Mouse (Mus musculus) cerebellum, postnatal 4 days (tissue): ENCODE results near the gene Aldh4a1.

Experiments
- DNase-seq, 2 experiments: peaks; one replicate each; pipeline ENCODE4 v3.0.0; 2022; ENCODE audit warnings: low spot score in 2 of 2, mixed read lengths in 1 of 2

Aldh4a1 gene

DNA sequence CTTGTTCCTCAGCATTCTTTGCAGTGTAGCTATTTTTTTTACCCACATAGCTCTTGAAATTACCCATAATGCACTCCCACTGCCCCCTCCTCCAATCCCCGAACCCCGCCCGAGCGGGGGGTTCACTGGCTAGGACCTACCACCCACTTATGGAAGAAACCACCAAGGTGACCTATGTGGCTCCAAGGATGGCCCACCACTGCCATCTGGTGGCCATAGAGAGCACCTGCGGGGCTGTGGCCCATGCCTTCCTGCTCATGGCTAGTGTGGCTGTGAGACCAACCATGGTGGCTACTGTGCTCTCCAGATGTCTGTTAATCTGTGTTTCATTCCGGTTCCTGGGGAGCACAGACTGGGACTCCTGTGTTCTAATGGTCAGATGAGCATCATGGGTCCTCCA, 47.2 kb downstream of the Aldh4a1 start:
- peak in 1 of 2 experiments; percentile 64 for DNase-seq

DNA sequence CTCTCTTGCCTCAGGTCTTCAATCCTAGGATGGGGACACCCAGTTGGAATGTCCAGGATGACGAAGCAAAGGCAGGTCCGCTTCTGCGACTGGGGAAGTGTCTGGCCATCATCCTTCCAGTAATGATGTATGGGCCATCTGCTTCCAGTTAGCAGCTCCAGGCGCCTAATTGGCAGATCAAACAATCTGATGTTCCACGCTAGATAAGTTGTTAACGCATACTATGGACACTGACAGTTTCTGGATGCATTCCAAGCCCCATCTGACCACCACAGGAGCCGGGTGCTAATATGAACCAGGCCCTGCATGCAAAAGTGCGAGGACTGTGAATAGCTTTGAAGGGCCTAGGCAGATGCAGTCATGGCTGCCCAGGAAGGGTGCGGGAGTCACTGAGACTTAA, 53.0 kb downstream of the Aldh4a1 start:
- no peak for DNase-seq

DNA sequence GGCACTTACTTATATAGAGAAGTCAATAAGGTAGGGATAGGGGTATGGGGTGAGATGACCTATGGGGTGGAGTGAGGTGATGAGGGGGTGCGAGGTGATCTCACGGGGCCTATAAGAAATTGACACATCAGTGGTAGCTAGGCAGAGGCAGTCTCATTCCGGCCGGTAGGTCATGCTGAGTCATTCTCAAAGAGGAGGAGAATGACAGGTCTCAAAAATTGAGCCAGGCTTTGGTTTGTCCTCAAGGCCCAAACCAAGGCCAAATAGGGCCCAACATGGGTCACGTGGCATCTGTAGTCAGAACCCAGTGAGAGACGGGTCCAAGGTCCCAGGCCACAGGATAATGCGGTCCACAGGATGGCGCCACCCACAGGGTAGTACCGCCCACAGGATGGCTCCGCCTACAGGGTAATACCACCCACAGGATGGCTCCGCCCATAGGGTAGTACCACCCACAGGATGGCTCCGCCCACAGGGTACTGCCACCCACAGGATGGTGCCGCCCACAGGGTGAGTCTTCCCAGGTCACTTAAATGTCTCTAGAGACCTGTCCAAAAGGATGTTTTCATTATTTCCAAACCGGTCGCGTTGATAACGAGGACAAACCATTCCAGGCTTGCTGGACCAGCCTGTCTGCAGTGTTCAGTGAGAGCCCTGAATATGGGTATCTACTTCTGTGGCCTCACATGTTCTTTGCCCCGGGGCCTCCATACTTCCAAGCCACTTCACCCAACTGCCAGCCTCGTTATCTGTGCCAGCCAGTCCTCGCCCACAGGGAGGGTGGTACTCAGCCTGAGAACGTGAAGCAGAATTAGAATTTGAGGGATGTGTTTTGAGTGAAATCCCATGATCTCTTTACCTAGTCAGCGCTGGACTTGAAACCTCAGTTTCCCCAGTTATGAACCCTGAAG, 61.3 kb downstream of the Aldh4a1 start:
- DNase-seq, result no peak

DNA sequence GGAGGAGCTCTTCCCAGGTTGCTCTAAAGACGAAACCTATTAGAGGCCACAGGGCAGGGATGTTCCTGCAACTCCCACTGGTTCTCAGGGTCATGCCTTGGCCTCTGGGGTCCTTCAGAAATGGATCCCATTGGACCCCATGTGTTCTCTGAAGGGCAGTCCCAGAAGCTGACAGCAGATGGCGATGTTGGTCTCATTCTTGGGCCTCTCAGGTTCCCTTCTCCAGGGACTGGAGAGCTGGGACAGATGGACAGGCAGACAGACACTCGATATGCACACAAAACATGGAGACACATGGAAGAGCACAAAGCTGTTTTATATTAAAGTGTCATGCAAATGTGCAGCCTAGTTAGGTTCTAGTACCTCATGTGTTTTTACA, 62.0 kb downstream of the Aldh4a1 start:
- peak; percentile 63 to 82 for DNase-seq

DNA sequence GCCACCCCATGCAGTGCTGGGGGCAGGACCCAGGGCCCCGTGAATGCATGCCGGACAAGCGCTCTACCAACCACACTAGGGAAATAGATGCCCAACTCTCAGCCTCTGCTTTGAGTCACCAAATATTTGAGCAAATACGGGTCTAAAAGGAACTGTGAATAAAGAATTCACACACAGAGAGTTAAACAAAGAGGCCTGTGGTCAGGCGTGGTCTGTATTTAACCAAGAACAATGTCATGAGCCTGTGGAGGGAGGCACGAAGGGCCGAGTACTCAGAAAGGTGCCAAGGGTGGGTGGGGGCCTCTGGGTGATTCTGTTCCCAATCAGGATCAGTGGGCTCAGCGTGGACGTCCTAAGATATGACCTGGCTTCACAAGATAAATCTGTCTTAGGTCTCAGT, 65.4 kb downstream of the Aldh4a1 start:
- DNase-seq, result no peak

DNA sequence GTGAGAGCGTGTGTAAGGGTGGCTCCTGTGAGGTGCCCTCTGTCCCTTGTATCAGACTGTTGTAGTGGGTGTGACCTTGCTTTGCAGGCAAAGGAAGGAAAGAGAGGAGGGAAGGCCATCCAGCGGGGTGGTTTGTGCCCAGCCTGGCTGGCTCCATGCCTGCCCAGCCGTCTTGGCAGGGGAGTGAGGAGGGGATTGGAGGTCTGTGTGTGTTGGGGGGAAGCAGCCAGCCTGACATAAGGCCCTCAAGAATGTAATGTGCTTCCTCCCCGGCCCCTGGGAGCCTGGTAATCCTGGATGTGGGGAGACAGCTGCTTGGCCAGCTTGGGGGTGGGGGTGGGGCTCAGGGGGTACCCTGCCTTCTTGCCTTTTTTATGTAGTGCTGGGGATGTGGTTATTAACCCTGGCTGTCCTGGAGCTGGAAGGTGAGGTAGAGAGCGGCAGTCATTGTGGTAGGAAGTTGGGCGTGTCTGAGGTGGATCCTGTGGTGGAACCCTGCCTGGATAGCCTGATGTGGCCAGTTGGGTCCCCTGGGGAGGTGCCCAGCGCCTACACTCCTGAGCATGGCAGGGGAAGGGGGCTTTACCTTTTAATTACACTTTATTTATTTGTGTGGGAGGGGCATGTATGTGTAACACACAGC, 67.1 kb downstream of the Aldh4a1 start:
- peak in 1 of 2 experiments; percentile 41 for DNase-seq

DNA sequence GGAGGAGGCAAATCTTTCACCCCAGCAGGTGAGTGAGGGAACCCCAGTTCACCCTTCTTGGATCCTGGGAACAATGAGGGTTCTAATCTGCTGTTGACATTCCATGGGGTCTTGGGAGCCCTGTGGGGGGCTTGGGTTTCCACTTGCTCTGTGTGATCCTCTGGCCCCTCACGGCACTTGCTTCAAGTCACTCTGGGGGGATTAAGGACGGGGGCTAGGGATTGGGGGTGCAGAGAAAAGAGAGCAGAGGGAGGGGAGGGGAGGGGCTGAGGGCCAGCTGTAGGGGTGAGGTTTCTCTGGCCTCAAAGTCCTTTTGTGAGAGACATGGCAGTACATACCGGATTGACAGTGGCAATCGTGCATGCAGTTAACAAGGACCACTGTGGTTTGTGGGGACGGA, 70.6 kb downstream of the Aldh4a1 start:
- DNase-seq, result no peak

DNA sequence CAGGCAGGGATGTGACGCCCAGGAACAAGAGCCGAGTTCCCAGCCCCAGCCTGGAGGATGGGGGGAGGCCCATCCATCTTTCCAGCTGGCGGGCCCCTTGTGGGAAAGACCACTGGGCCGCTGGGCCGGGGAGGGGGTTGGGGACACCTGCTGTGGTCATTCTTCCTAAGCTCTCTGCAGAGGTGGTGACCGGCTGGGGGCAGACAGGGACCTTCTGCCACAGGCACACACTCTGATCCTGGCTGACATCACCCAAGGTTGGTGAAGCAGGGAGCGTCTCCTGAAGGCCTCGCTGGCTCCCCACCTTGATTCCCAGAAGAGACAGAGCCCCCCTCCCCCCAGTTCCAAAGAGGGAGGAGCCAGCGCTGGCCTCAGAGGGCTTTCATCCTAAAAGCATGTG, 75.1 kb downstream of the Aldh4a1 start:
- DNase-seq, result no peak

DNA sequence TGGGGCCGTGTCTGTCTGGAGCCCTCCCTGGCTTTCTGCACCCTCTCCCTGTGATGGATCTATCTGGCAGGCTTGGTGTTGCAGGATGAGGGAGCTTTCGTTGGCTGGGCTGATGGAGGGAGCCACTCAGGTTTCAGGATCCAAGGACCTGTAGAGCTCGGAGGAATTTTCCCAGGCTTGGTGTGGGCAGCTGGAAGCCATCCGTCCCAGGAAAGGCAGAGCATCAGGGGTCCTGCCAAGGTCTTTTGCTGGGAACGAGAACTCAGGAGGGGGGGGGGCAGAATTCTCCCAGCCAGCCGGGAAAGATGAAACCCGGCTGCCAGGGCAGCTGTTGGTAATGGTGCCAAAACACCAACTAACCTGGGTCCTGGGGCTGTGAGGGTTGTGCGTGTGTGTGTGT, 75.9 kb downstream of the Aldh4a1 start:
- no peak for DNase-seq
